Mouse (Mus musculus) lung, postnatal 0 days (tissue): ENCODE data around the gene Arhgap10.

Source experiments
- CTCF ChIP-seq: IDR thresholded peaks from 2 replicates; pipeline ENCODE4 v1.5.1; 2016; ENCODE audit warnings: antibody characterized with exemption, mild to moderate bottlenecking
- EP300 ChIP-seq: IDR thresholded peaks from 2 replicates; pipeline ENCODE4 v1.6.1; 2016; ENCODE audit warnings: antibody characterized with exemption, mild to moderate bottlenecking, control low read depth

- 0 out of 2 replicates have a peak, but pooled peaks have one; percentile 4 for TF ChIP-seq CTCF
- peak; percentile 53 for TF ChIP-seq EP300
These were observed 290.0 kb downstream of the Arhgap10 start for GRCm38 (mm10) chr8:77227742-77228141.
